Mouse (Mus musculus) heart, adult 8-10 months (tissue): ENCODE results near the gene Trim62. TPM values are rescaled to one million over a fixed set of nuclear protein-coding genes. Genes with fewer than 3 reads are reported as not detected.

Source experiments
- DNase-seq: peaks from one replicate; pipeline ENCODE4 v3.0.0; 2022; ENCODE audit warnings: low spot score
- total RNA-seq, 4 experiments: library from RNA; stranded (reverse); gene quantifications; 2 replicates each; pipeline ENCODE4 v1.2.4; 2022

The Trim62 gene
- total RNA-seq, 4 experiments from 2014 or later, result 0.97 to 1.1 (median 1.0) TPM

DNA sequence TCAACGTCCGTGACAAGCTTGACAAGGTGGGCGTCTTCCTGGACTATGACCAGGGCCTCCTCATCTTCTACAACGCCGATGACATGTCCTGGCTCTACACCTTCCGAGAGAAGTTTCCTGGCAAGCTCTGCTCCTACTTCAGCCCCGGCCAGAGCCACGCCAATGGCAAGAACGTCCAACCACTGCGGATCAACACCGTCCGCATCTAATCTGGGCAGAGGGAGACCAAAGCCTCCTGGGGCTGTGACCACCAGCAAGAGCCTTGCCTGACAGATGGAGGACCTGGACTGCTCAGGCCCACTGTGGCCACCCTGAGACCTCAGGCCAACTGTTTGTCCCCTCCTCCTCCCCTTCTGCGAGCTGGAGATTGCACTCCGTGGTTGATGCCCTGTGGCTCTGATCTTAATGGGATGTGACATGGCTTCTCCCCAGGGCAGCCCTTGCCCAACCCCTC, 26.0 kb downstream of the Trim62 start:
- no peak for DNase-seq

GRCm38 (mm10) chr4:128910276-128911063, 27.1 kb downstream of the Trim62 start:
- DNase-seq, result no peak

- no peak for DNase-seq
These were observed 28.7 kb downstream of the Trim62 start for GRCm38 (mm10) chr4:128912085-128912484.

DNA sequence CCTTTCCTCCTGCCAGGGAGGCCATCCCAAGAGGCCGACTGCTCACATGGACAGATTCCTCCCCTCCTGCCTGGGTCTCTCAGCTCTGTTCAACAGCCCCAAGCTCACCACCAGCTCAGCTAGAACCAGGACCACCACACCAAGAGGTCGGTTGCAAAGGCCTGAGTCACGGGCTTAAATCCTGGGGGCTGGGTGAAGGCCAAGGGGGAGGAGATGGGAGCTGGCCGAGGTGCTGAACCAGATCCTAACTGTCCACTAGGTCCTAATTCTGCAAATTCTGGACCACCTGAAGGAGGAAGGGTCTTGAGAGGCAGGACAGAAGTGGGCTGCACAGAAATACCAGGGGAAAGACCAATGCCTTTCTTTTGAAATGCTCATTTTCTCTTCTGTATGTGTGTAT, 30.4 kb downstream of the Trim62 start:
- DNase-seq, result no peak

DNA sequence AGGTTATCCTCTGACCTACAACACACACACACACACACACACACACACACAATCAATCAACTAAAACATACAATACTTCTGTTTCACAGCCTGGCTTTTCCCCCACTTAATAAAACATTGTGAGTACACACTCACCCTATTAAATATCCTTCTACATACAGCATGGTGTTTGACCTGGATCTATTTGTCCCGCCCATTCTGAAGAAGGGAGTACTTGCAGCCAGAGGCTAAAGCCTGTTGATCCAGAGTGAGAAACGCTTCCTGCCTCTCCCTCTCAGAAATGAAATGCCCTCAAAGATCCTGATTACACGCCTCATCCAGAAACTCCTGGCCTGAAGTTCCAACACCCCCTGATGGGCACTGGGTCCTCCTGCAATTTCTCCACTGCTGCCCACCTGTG, 33.7 kb downstream of the Trim62 start:
- no peak for DNase-seq

- no peak for DNase-seq
These were observed 34.4 kb downstream of the Trim62 start for GRCm38 (mm10) chr4:128917756-128918155.

DNA sequence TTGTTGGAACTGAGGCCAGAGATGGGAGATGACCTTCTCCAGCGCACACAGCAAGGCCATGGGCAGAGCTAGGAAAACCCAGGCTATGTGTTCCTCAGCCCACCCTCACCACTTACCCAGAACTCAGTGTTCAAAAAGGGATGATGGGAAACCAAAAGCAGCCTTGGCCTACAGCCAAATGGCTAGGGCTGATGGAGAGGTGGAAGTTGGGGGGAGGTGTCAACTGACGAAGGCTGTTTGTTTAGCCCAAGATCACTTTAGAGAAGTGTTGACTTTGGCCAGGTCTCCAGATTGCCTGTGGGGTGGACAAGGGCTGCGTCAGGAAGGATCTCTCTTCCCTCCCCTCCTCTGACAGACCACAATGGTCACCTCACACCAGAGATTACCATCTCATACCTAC, 34.8 kb downstream of the Trim62 start:
- DNase-seq, result no peak

- DNase-seq, result no peak
These were observed 35.7 kb downstream of the Trim62 start for GRCm38 (mm10) chr4:128919106-128919505.

DNA sequence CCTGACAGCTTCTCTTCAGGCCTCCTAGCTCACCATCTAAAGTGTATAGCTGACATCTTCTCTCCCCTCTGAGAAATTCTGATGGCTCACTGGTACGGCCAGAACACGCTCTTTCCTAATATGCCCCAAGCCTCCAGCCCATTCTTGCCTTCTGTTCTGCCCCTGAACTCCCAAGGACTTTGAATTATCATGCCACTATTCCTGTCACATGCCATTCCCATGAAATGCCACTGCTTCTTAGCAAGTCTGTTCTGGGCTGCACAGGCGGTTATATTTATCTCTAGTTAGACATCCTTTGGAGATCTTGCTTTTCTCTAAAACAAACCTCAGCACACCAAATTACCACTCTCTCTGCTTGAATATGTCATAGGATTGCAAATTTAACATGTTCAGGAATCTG, 40.2 kb downstream of the Trim62 start:
- DNase-seq, result no peak

- peak; percentile 71 for DNase-seq
These were observed 41.6 kb downstream of the Trim62 start for GRCm38 (mm10) chr4:128924841-128925606.

- DNase-seq, result no peak
These were observed 49.4 kb downstream of the Trim62 start for GRCm38 (mm10) chr4:128932783-128933182.

GRCm38 (mm10) chr4:128935595-128935994, 52.2 kb downstream of the Trim62 start:
- no peak for DNase-seq

GRCm38 (mm10) chr4:128942346-128942745, 59.0 kb downstream of the Trim62 start:
- no peak for DNase-seq

- DNase-seq, result no peak
These were observed 63.4 kb downstream of the Trim62 start for GRCm38 (mm10) chr4:128946736-128947135.

DNA sequence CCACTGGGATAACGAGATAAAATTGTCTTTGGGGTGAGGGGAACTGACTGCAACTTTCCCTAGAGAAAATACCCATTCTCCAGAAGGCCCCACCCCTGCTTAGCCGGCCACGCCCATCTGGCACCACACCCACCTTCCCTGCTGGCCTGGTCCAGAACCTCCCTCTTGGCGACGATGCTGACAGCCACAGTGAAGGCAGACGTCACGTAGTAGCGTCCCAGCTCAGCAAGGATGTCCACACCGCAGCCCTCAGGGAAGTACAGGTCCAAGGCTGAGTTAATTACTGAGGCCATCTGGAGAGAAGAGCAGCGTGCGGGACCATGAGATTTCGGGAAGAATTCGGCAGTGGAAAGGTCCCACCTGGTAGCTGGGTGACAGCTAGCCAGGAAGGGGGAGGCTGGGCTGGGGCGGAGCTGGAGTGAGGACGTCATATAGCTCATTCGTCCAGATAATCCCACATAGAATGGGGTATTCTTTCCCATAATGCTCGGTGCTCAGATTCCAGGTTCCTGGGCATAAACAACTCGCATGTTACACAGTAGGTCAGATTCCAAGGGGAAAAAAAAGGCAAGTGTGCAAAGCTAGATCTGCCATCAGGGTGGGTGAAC, 64.0 kb downstream of the Trim62 start:
- no peak for DNase-seq

DNA sequence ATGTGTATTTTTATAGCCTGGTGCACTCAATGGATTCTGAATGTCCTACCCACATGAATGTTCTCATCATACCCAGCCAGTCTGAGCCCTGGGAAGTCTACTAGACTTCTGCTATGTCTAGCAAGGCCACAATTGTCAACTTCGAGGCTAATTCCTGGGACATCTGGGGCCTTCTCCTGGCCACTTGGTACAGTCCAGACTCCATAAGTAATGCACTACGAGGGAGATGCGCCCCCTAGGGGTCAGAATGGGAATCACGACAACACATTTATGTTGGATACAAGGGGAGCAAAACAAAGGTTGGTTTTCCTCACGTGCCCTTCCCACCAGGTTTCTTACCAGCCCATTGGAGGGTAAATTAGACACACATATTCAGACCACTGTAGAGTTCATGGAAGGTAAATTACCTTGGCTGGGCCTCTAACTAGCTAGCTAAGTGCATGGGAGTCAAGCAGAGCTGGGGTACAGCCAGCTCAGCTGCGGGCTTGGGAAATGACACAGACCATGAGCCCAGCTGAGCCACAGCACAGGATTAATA, 64.8 kb downstream of the Trim62 start:
- no peak for DNase-seq

- no peak for DNase-seq
These were observed 66.2 kb downstream of the Trim62 start for GRCm38 (mm10) chr4:128949470-128950005.

DNA sequence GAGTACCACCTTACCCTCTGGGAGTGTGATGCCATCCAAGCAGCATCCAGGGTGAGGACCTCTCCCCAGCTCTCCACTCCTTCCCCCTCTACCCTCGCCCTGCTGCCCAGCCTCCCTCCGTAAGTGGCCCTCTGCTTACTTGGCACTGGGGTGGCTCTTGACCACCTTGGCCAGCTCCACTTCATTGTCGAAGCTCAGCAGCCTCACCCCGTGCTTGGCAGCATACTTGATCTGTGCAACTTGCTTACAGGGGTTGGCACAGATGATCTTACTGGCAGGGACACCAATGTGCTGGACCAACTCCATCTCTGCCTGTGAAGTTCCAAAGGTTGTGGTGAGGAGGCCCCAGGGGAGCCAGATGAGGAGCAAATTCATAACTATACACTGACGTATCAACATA, 67.1 kb downstream of the Trim62 start:
- DNase-seq, result peak; percentile 23

DNA sequence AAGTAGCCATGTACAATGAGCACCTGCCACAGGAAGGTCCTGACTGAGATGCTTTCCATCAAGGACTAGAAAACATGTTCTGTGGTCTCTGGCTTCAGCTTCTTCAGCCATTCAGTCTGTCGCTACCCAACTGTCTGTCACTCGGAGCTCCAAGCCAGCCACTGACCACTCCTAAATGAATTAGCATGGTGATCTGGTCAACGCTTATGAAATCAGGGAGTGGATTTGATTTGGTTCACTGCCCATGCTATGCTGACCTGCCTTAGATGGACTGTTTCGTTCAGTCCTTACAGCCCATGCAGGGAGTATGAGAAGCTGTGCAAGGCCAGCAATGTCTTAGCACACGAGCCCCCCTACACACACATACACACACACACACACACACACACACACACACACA, 70.5 kb downstream of the Trim62 start:
- no peak for DNase-seq

DNA sequence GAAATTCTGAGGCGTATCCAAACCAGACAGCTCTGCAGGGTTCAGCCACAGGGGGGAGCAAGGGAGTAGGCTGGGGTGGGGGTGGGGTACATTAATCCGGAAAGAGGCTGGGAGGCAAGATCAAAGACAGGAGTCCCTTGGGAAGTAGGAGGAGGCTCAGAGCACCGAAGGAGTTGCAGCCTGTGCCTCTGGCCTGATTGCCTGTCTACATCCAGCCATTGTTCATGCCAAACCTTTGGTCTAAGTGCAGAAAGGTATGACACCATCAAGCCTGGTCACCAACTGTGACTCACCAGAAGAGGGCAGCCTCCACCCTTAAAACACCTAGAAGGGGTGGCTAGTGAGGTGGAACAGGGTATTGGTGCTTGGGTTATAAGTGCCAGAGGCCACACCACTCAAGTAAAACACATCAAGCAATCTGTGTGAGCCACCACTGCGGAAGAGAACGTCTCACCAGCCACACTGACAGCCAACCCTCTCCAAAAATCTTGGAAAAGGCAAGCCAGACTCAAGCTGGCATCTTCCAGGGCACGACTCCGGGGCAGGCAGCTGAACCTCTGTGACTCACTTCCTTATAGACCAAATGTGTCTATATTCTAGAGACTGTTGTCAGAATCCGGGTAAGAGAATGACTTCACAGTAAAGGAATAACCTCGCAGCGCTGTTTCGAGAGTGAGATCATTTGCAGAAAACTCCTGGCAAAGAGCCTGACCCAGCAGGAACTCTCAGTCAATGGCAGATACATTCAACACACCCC, 74.0 kb downstream of the Trim62 start:
- DNase-seq, result peak; percentile 30

- DNase-seq, result no peak
These were observed 74.8 kb downstream of the Trim62 start for GRCm38 (mm10) chr4:128958156-128958555.
